In genomic region chr13:107056318-107056717, GRCm38 (mm10) we compare ENCODE assay signal across 9 mouse cellular contexts. TPM values are rescaled to one million over a fixed set of nuclear protein-coding genes. Genes with fewer than 3 reads are reported as not detected.
A peak's percentile ranks its signal among the peaks of the same experiment; 100 is the strongest.
DNase-seq lines count a peak whose midpoint lies in the region; ATAC-seq and TF ChIP-seq lines count a peak whose summit lies in the region.
"Had no signal": no experiment of that assay in that cellular context is flagged by ENCODE, and none has a peak within 500 bp of the region (broad histone marks: within the 10 kb centered on the region; RNA-seq: fewer than 3 reads in every experiment).

No protein-coding gene starts in this region.

- no peak overlapping the region for H3K4me2 ChIP-seq in liver, postnatal 0 days (ENCODE audit: low read depth, low read length)
- H3K4me2 ChIP-seq in stomach, postnatal 0 days (replicated peaks; ENCODE audit: low read depth) = no peak overlapping the region

- H3K4me1 ChIP-seq in liver, postnatal 0 days (ENCODE audit: insufficient read depth) = peaks cover 3% of the 10 kb centered on the region
- H3K4me1 ChIP-seq in stomach, postnatal 0 days (replicated peaks; ENCODE audit: control insufficient read depth, insufficient read depth) = no peaks in the 10 kb centered on the region

- WGBS in liver, postnatal 0 days (ENCODE audit: insufficient replicate concordance) = 18% methylated on average over 4 of the region's 4 CpGs
- 28% methylated on average over 4 of the region's 4 CpGs for WGBS in stomach, postnatal 0 days

- DNase-seq in 416B (ENCODE audit: low read depth) = peak; percentile 90
- peak; percentile 86 for DNase-seq in CD4-positive helper T cell, adult 2 months (ENCODE audit: low read depth, low spot score)
- peak; percentile 63 for DNase-seq in c-Kit-positive CD71-negative TER-119-negative erythroid progenitor cells, embryonic 14.5 days (ENCODE audit: low read depth)
- peak; percentile 56 for DNase-seq in liver, postnatal 0 days
- peak; percentile 57 for DNase-seq in stomach, postnatal 0 days (ENCODE audit: low spot score)
- DNase-seq in left cerebral cortex, postnatal 14 days (ENCODE audit: low spot score in 2 of 2) = no peak
- no peak for DNase-seq in right cerebral cortex, postnatal 36 days (ENCODE audit: low spot score in 2 of 2)
- no peak for DNase-seq in cerebellum, postnatal 25 days

- ATAC-seq in liver, postnatal 0 days = peak; percentile 70
- ATAC-seq in stomach, postnatal 0 days (ENCODE audit: low FRiP score, low TSS enrichment) = 0 out of 2 replicates have a peak, but pooled peaks have one; percentile 49

- peak; percentile 70 for TF ChIP-seq CTCF in liver, postnatal 0 days (IDR thresholded peaks at IDR 0.05; ENCODE audit: low read depth)
- peak; percentile 59 for TF ChIP-seq CTCF in stomach, postnatal 0 days (IDR thresholded peaks at IDR 0.05; ENCODE audit: low read depth)

- H3K36me3 ChIP-seq in liver, postnatal 0 days (replicated peaks; ENCODE audit: insufficient read depth, low read length) = no peaks in the 10 kb centered on the region
- H3K36me3 ChIP-seq in stomach, postnatal 0 days (ENCODE audit: control insufficient read depth, insufficient read depth, low read length) = no peaks in the 10 kb centered on the region

- peak; percentile 13; the same call in 1 of the 2 replicates for TF ChIP-seq EP300 in liver, postnatal 0 days (IDR thresholded peaks at IDR 0.05; ENCODE audit: low read depth)
- TF ChIP-seq EP300 in stomach, postnatal 0 days (optimal IDR thresholded peaks at IDR 0.05) = no peak

- no peaks in the 10 kb centered on the region for H3K9me3 ChIP-seq in liver, postnatal 0 days (ENCODE audit: low read length)
- H3K9me3 ChIP-seq in stomach, postnatal 0 days (ENCODE audit: control insufficient read depth, low read length) = no peaks in the 10 kb centered on the region

- H3K27me3 ChIP-seq in liver, postnatal 0 days (ENCODE audit: insufficient read depth, low read length) = no peaks in the 10 kb centered on the region
- no peaks in the 10 kb centered on the region for H3K27me3 ChIP-seq in stomach, postnatal 0 days (ENCODE audit: control insufficient read depth, insufficient read depth, low read length)

- intact Hi-C loops in left cerebral cortex, postnatal 14 days (cut with DNase I) = no loop called here

- H3K27ac ChIP-seq in liver, postnatal 0 days (ENCODE audit: low read depth) = no peak overlapping the region
- H3K27ac ChIP-seq in stomach, postnatal 0 days (replicated peaks) = no peak overlapping the region

- no peak overlapping the region for H3K9ac ChIP-seq in liver, postnatal 0 days (replicated peaks)
- H3K9ac ChIP-seq in stomach, postnatal 0 days (ENCODE audit: low read length) = no peak overlapping the region

- H3K4me3 ChIP-seq in liver, postnatal 0 days (ENCODE audit: low read depth, low read length) = no peak overlapping the region
- H3K4me3 ChIP-seq in stomach, postnatal 0 days (ENCODE audit: low read depth, low read length) = no peak overlapping the region
- H3K4me3 ChIP-seq: myocyte had no signal

RNA-seq across cellular contexts. Expression of gene Kif2a, which starts 34.4 kb away (rescaled TPM):
- polyA plus RNA-seq in liver, postnatal 0 days (2015; fragmentation: Nextera tagmentation; extraction: Ambion mirVana) = 15.5 and 21.2 TPM in 2 replicates
- 13.0 and 16.7 TPM in 2 replicates for polyA plus RNA-seq in stomach, postnatal 0 days (2015; fragmentation: Nextera tagmentation; extraction: Ambion mirVana)
- 100 to 1,000 TPM; 131 to 135 TPM for total RNA-seq in left cerebral cortex, postnatal 14 days (2021)

Comparison
In these comparisons a context has a peak if more than half of its experiments do, and no peak if none do; other contexts are left out.
1. DNase-seq: peak in 416B (single experiment), CD4-positive helper T cell, adult 2 months (single experiment), c-Kit-positive CD71-negative TER-119-negative erythroid progenitor cells, embryonic 14.5 days (single experiment), liver, postnatal 0 days (single experiment) and stomach, postnatal 0 days (single experiment); none in left cerebral cortex, postnatal 14 days (0 of 2), right cerebral cortex, postnatal 36 days (0 of 2) and cerebellum, postnatal 25 days (0 of 2).